Mouse (Mus musculus) CD4-positive helper T cell, adult 2 months (primary cell): Measurements from ENCODE around the gene Cdk5.

Experiments
- DNase-seq: peaks from one replicate; pipeline ENCODE4 v3.0.0-alpha.2; 2012; ENCODE audit warnings: low read depth, missing footprints, low spot score

The Cdk5 gene

GRCm38 (mm10) chr5:24374666-24375328 lies 48.5 kb downstream of the Cdk5 start:
- DNase-seq = no peak

GRCm38 (mm10) chr5:24374216-24374615 lies 49.1 kb downstream of the Cdk5 start:
- DNase-seq = no peak

- no peak for DNase-seq
These were observed 49.5 kb downstream of the Cdk5 start for GRCm38 (mm10) chr5:24373807-24374206.

GRCm38 (mm10) chr5:24369767-24370166 lies 53.6 kb downstream of the Cdk5 start:
- DNase-seq = no peak
